Mouse (Mus musculus) bone marrow macrophage, adult 2 months (primary cell): Measurements from ENCODE around the gene Sult2b1.

Experiments used
- CTCF ChIP-seq: IDR thresholded peaks from 2 replicates; pipeline ENCODE4 v1.5.1; 2012; ENCODE audit warnings: low read depth, mild to moderate bottlenecking, low read length, moderate library complexity
- POLR2A ChIP-seq: IDR thresholded peaks from 2 replicates; pipeline ENCODE4 v1.6.1; 2012; ENCODE audit warnings: mild to moderate bottlenecking, low read depth, low read length, borderline replicate concordance

DNA sequence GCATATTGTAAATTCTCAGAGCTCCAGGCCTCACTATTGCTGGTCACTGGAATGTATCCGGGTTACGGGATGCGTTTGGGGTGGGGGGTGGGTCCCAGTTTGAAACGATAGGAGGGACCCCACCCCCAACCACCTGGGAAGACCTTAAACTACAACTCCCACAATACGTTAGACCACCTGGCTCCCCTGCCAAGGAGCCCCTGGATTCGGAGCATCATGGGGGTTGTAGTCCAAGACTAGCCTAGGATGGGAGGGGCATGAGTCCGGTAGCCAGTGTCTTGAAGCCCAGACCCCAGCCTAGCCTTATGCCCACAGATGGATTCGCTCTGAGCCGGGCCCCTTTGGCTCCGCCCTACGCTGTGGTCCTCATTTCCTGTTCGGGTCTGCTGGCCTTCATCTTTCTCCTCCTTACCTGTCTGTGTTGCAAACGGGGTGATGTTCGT is 1.7 kb upstream of the Sult2b1 start:
- TF ChIP-seq POLR2A (no peak), CTCF (no peak)
